Mouse (Mus musculus) stomach, embryonic 14.5 days (tissue): ENCODE results near the gene Clint1. TPM values are rescaled to one million over a fixed set of nuclear protein-coding genes. Genes with fewer than 3 reads are reported as not detected.

ENCODE experiments used
- ATAC-seq: fragments of 200-750 bp; cut with Nextera tagmentation; 2 replicates; pipeline ENCODE4 v1.8.0; 2017; ENCODE audit warnings: low read depth, moderate TSS enrichment; ENCODE audit not compliant: insufficient number of reproducible peaks, insufficient read depth, low FRiP score
- H3K27ac ChIP-seq: fragments of 300-500 bp; sonication (generic); 2 replicates; pipeline ENCODE4 v1.5.1; 2014; ENCODE audit warnings: mild to moderate bottlenecking, low read length, moderate library complexity, mixed read lengths
- H3K27me3 ChIP-seq: fragments of 300-500 bp; sonication (generic); 2 replicates; pipeline ENCODE4 v1.6.1; 2014; ENCODE audit warnings: low read length, control low read depth, mixed read lengths; ENCODE audit not compliant: control insufficient read depth, insufficient read depth
- H3K36me3 ChIP-seq: fragments of 300-500 bp; sonication (generic); 2 replicates; pipeline ENCODE4 v1.6.1; 2014; ENCODE audit warnings: mild to moderate bottlenecking, control low read depth, low read length, moderate library complexity, mixed read lengths; ENCODE audit not compliant: control insufficient read depth, insufficient read depth
- H3K4me1 ChIP-seq: fragments of 300-500 bp; sonication (generic); 2 replicates; pipeline ENCODE4 v1.6.1; 2014; ENCODE audit warnings: low read length, control low read depth, mixed read lengths; ENCODE audit not compliant: control insufficient read depth, insufficient read depth
- H3K4me2 ChIP-seq: fragments of 300-500 bp; sonication (generic); replicated peaks from 2 replicates; pipeline ENCODE4 v1.6.1; 2014; ENCODE audit warnings: low read depth, low read length, control low read depth
- H3K4me3 ChIP-seq: fragments of 300-500 bp; sonication (generic); 2 replicates; pipeline ENCODE4 v1.5.1; 2014; ENCODE audit warnings: low read depth, low read length, control low read depth
- H3K9ac ChIP-seq: fragments of 300-500 bp; sonication (generic); replicated peaks from 2 replicates; pipeline ENCODE4 v1.6.1; 2014; ENCODE audit warnings: low read depth, mild to moderate bottlenecking, control low read depth, low read length, moderate library complexity, mixed read lengths
- H3K9me3 ChIP-seq: fragments of 300-500 bp; sonication (generic); 2 replicates; pipeline ENCODE4 v1.6.1; 2016; ENCODE audit warnings: low read depth, low read length, control low read depth; ENCODE audit not compliant: control insufficient read depth
- WGBS: fragments of 180-500 bp; shearing (Covaris S2); extraction: QIAGEN DNeasy Blood & Tissue Kit; methylation state at CpG from one replicate; pipeline ENCODE4 v1.1.7; 2014; 5-methylcytosine and 5-hydroxymethylcytosine counted together
- polyA plus RNA-seq: library from polyadenylated mRNA; unstranded; fragments of >200 nt; fragmentation: Nextera tagmentation; extraction: Ambion mirVana; gene quantifications from 2 replicates; pipeline ENCODE4 v1.2.1, GENCODE M21; 2014

The Clint1 gene
- polyA plus RNA-seq, 1 experiment from 2014 or later = 65.2 TPM

- Histone ChIP-seq H3K9ac (no peak overlapping the region), H3K27ac (no peak overlapping the region), H3K4me2 (no peak overlapping the region), H3K4me3 (no peak overlapping the region), H3K4me1 (peaks cover 12% of the 10 kb centered on the region), H3K27me3 (no peaks in the 10 kb centered on the region), H3K9me3 (no peaks in the 10 kb centered on the region), H3K36me3 (no peaks in the 10 kb centered on the region)
- ATAC-seq = no peak
- 39% methylated on average over 3 of the region's 3 CpGs for WGBS
Observed at GRCm38 (mm10) chr11:45850317-45850716, 1.5 kb upstream of the Clint1 start.

- Histone ChIP-seq H3K9me3 (no peaks in the 10 kb centered on the region), H3K4me3 (peak overlapping the region; percentile 88), H3K4me2 (peak overlapping the region; percentile 47), H3K27ac (peak overlapping the region; percentile 80), H3K27me3 (no peaks in the 10 kb centered on the region), H3K4me1 (peaks cover 22% of the 10 kb centered on the region), H3K36me3 (0 out of 2 replicates have a peak, but pooled peaks cover 2% of the 10 kb centered on the region), H3K9ac (peak overlapping the region; percentile 93)
- peak; percentile 56 for ATAC-seq
- under 1% methylated on average over 47 of the region's 58 CpGs for WGBS
Observed at GRCm38 (mm10) chr11:45852124-45852994, 508 bp downstream of the Clint1 start.

- ATAC-seq = no peak
- Histone ChIP-seq H3K27me3 (no peaks in the 10 kb centered on the region), H3K36me3 (0 out of 2 replicates have a peak, but pooled peaks cover 2% of the 10 kb centered on the region), H3K9me3 (no peaks in the 10 kb centered on the region), H3K4me2 (peak overlapping the region; percentile 47), H3K9ac (peak overlapping the region; percentile 93; the same call in 1 of the 2 replicates), H3K27ac (no peak overlapping the region), H3K4me1 (peaks cover 22% of the 10 kb centered on the region), H3K4me3 (peak overlapping the region; percentile 88)
- 41% methylated on average over 6 of the region's 6 CpGs for WGBS
Observed at GRCm38 (mm10) chr11:45852995-45853317, 1.1 kb downstream of the Clint1 start.

- no peak for ATAC-seq
- H3K27me3 ChIP-seq = no peaks in the 10 kb centered on the region
- H3K27ac ChIP-seq = no peak overlapping the region
- no peak overlapping the region for H3K4me2 ChIP-seq
- H3K9ac ChIP-seq = no peak overlapping the region
- 0 out of 2 replicates have a peak, but pooled peaks cover 2% of the 10 kb centered on the region for H3K36me3 ChIP-seq
- H3K9me3 ChIP-seq = no peaks in the 10 kb centered on the region
- H3K4me3 ChIP-seq = no peak overlapping the region
- whole genome bisulfite sequencing = 91% methylated on average over 2 of the region's 2 CpGs
- H3K4me1 ChIP-seq = peaks cover 22% of the 10 kb centered on the region
Observed at GRCm38 (mm10) chr11:45853916-45854315, 2.1 kb downstream of the Clint1 start.

GRCm38 (mm10) chr11:45854381-45854780 lies 2.5 kb downstream of the Clint1 start:
- Histone ChIP-seq H3K27ac (no peak overlapping the region), H3K36me3 (0 out of 2 replicates have a peak, but pooled peaks cover 2% of the 10 kb centered on the region), H3K4me2 (no peak overlapping the region), H3K4me1 (peaks cover 22% of the 10 kb centered on the region), H3K27me3 (no peaks in the 10 kb centered on the region), H3K9me3 (no peaks in the 10 kb centered on the region), H3K4me3 (no peak overlapping the region), H3K9ac (no peak overlapping the region)
- 49% methylated on average over 7 of the region's 7 CpGs for WGBS
- ATAC-seq = no peak

- Histone ChIP-seq H3K9ac (no peak overlapping the region), H3K36me3 (0 out of 2 replicates have a peak, but pooled peaks cover 2% of the 10 kb centered on the region), H3K27ac (peak overlapping the region; percentile 15; the same call in 1 of the 2 replicates), H3K4me2 (0 out of 2 replicates have a peak overlapping the region, but pooled peaks have one; percentile 6), H3K4me1 (peaks cover 22% of the 10 kb centered on the region), H3K9me3 (no peaks in the 10 kb centered on the region), H3K27me3 (no peaks in the 10 kb centered on the region), H3K4me3 (no peak overlapping the region)
- 34% methylated on average over 7 of the region's 7 CpGs for WGBS
- peak; percentile 38; the same call in 1 of the 2 replicates for ATAC-seq
Observed at GRCm38 (mm10) chr11:45855407-45856148, 3.7 kb downstream of the Clint1 start.

GRCm38 (mm10) chr11:45856149-45856516 lies 4.3 kb downstream of the Clint1 start:
- no peak overlapping the region for H3K9ac ChIP-seq
- peaks cover 2% of the 10 kb centered on the region; the same call in 1 of the 2 replicates for H3K36me3 ChIP-seq
- 0 out of 2 replicates have a peak overlapping the region, but pooled peaks have one; percentile 6 for H3K4me2 ChIP-seq
- H3K4me3 ChIP-seq = no peak overlapping the region
- no peaks in the 10 kb centered on the region for H3K27me3 ChIP-seq
- ATAC-seq = no peak
- H3K4me1 ChIP-seq = peaks cover 22% of the 10 kb centered on the region
- H3K9me3 ChIP-seq = no peaks in the 10 kb centered on the region
- H3K27ac ChIP-seq = peak overlapping the region; percentile 15; the same call in 1 of the 2 replicates
- 69% methylated on average over 6 of the region's 6 CpGs for WGBS

- H3K27me3 ChIP-seq = no peaks in the 10 kb centered on the region
- H3K27ac ChIP-seq = no peak overlapping the region
- 40% methylated on average over 7 of the region's 7 CpGs for WGBS
- ATAC-seq = no peak
- no peak overlapping the region for H3K4me2 ChIP-seq
- no peak overlapping the region for H3K9ac ChIP-seq
- H3K4me3 ChIP-seq = no peak overlapping the region
- H3K36me3 ChIP-seq = no peaks in the 10 kb centered on the region; the same call in 1 of the 2 replicates
- H3K4me1 ChIP-seq = peaks cover 2% of the 10 kb centered on the region; the same call in 1 of the 2 replicates
- no peaks in the 10 kb centered on the region for H3K9me3 ChIP-seq
Observed at GRCm38 (mm10) chr11:45861334-45861733, 9.5 kb downstream of the Clint1 start.
